ENCODE assay signal across 9 mouse cellular contexts in the genomic region with DNA sequence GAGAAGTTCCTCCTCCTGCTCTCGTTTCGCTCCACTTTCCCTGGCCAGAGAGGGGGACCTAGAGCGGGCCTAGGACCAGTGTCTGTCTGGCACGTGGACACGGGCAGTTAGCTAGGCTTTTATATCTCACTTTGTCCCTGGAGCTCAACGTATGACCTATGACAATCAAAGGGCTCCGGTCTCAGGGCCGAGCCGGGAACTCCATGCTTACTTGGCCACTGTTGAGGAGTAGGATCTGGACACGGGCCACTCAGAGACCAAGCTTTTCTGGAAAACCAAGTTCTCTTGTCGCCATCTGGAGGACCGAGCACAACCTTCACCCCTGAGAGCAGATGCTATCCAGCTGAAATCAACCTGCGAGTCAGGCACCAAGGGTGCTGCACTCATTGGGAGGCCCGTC. TPM values are rescaled to one million over a fixed set of nuclear protein-coding genes. Genes with fewer than 3 reads are reported as not detected.
DNase-seq lines count a peak whose midpoint lies in the region; ATAC-seq lines count a peak whose summit lies in the region.
"Had no signal": no experiment of that assay in that cellular context is flagged by ENCODE, and none has a peak within 500 bp of the region (broad histone marks: within the 10 kb centered on the region; RNA-seq: fewer than 3 reads in every experiment).

No protein-coding gene starts in this region.

- peak overlapping the region; percentile 56; the same call in 1 of the 2 replicates for H3K9ac ChIP-seq in intestine, embryonic 15.5 days
- H3K9ac ChIP-seq in liver, embryonic 16.5 days (ENCODE audit: low read depth, low read length): no peak overlapping the region
- H3K9ac ChIP-seq in neural tube, embryonic 14.5 days (replicated peaks; ENCODE audit: low read depth, low read length): peak overlapping the region; percentile 65; the same call in 1 of the 2 replicates

- peak; percentile 52 for DNase-seq in right cerebral cortex, adult 18-20 months
- DNase-seq in right cerebral cortex, postnatal 36 days (ENCODE audit: low spot score in 2 of 2): no peak
- DNase-seq in cerebellum, postnatal 36 days: peak; percentile 39 to 55
- DNase-seq in gastrocnemius, postnatal 36 days: peak; percentile 56
- DNase-seq in spleen, adult 18-20 months: no peak

- H3K4me2 ChIP-seq in intestine, embryonic 15.5 days (replicated peaks): peak overlapping the region; percentile 97
- peak overlapping the region; percentile 51 for H3K4me2 ChIP-seq in liver, embryonic 16.5 days (ENCODE audit: low read depth, low read length)
- H3K4me2 ChIP-seq in neural tube, embryonic 14.5 days (ENCODE audit: low read depth, low read length): peak overlapping the region; percentile 93

- H3K9me3 ChIP-seq in intestine, embryonic 15.5 days: no peaks in the 10 kb centered on the region
- H3K9me3 ChIP-seq in liver, embryonic 16.5 days (replicated peaks; ENCODE audit: control insufficient read depth, low read length): no peaks in the 10 kb centered on the region
- H3K9me3 ChIP-seq in neural tube, embryonic 14.5 days (ENCODE audit: control insufficient read depth, low read length): no peaks in the 10 kb centered on the region

- intact Hi-C loops in gastrocnemius, postnatal 36 days (cut with DNase I): loop anchor here (2.0 to 5.0 kb wide), 2 partner anchors 47 to 110 kb away; partner anchors contain the start of genes Elf3 and Lmod1

- peak; percentile 44 for ATAC-seq in intestine, embryonic 15.5 days
- ATAC-seq in liver, embryonic 16.5 days (ENCODE audit: low read depth): no peak
- peak; percentile 13 for ATAC-seq in neural tube, embryonic 14.5 days (ENCODE audit: low read depth)

- no peaks in the 10 kb centered on the region for H3K36me3 ChIP-seq in intestine, embryonic 15.5 days
- H3K36me3 ChIP-seq in liver, embryonic 16.5 days (ENCODE audit: control insufficient read depth, insufficient read depth): no peaks in the 10 kb centered on the region
- no peaks in the 10 kb centered on the region for H3K36me3 ChIP-seq in neural tube, embryonic 14.5 days (ENCODE audit: control insufficient read depth, insufficient read depth, low read length)

- 17% methylated on average over 14 of the region's 14 CpGs for WGBS in intestine, embryonic 15.5 days
- 15% methylated on average over 14 of the region's 14 CpGs for WGBS in liver, embryonic 16.5 days (ENCODE audit: insufficient replicate concordance)
- WGBS in neural tube, embryonic 14.5 days: 10% methylated on average over 14 of the region's 14 CpGs

- H3K27ac ChIP-seq in intestine, embryonic 15.5 days: no peak overlapping the region
- no peak overlapping the region for H3K27ac ChIP-seq in liver, embryonic 16.5 days (ENCODE audit: low read length)
- no peak overlapping the region for H3K27ac ChIP-seq in neural tube, embryonic 14.5 days (ENCODE audit: low read depth, low read length)
- H3K27ac ChIP-seq: macrophage had no signal

- H3K4me3 ChIP-seq in intestine, embryonic 15.5 days (replicated peaks): peak overlapping the region; percentile 45
- H3K4me3 ChIP-seq in liver, embryonic 16.5 days (ENCODE audit: low read depth, low read length): no peak overlapping the region
- peak overlapping the region; percentile 37 for H3K4me3 ChIP-seq in neural tube, embryonic 14.5 days (ENCODE audit: low read depth, low read length)

- H3K4me1 ChIP-seq in intestine, embryonic 15.5 days (replicated peaks): peaks cover 12% of the 10 kb centered on the region
- no peaks in the 10 kb centered on the region for H3K4me1 ChIP-seq in liver, embryonic 16.5 days (ENCODE audit: control insufficient read depth, low read depth, low read length)
- peaks cover 9% of the 10 kb centered on the region; the same call in 1 of the 2 replicates for H3K4me1 ChIP-seq in neural tube, embryonic 14.5 days (ENCODE audit: control insufficient read depth, insufficient read depth, low read length)

- H3K27me3 ChIP-seq in intestine, embryonic 15.5 days (replicated peaks): no peaks in the 10 kb centered on the region
- H3K27me3 ChIP-seq in liver, embryonic 16.5 days (ENCODE audit: control insufficient read depth, insufficient read depth, low read depth, low read length): peaks cover 8% of the 10 kb centered on the region
- no peaks in the 10 kb centered on the region for H3K27me3 ChIP-seq in neural tube, embryonic 14.5 days (ENCODE audit: control insufficient read depth, insufficient read depth, low read length)

RNA-seq across cellular contexts. Expression of gene Shisa4, which starts 6.1 kb away (rescaled TPM):
- total RNA-seq in gastrocnemius, postnatal 36 days (2021): 100 to 1,000 TPM; 198 to 200 TPM
- 29.5 and 30.2 TPM in 2 replicates for polyA plus RNA-seq in intestine, embryonic 15.5 days (2015; fragmentation: Nextera tagmentation; extraction: Ambion mirVana)
- 1.0 and 1.3 TPM in 2 replicates for polyA plus RNA-seq in liver, embryonic 16.5 days (2015; fragmentation: Nextera tagmentation; extraction: Ambion mirVana)
- polyA plus RNA-seq in neural tube, embryonic 14.5 days (2014; fragmentation: Nextera tagmentation; extraction: Ambion mirVana): 59.6 and 75.5 TPM in 2 replicates

RNA-seq across cellular contexts. Expression of gene Lmod1, which starts 44.4 kb away (rescaled TPM):
- total RNA-seq in gastrocnemius, postnatal 36 days (2021): 1 to 10 TPM; 2.4 to 4.6 TPM
- polyA plus RNA-seq in intestine, embryonic 15.5 days (2015; fragmentation: Nextera tagmentation; extraction: Ambion mirVana): 11.1 and 11.2 TPM in 2 replicates
- polyA plus RNA-seq in liver, embryonic 16.5 days (2015; fragmentation: Nextera tagmentation; extraction: Ambion mirVana): 0.07 and 0.12 TPM in 2 replicates
- 0.17 TPM in 2 replicates for polyA plus RNA-seq in neural tube, embryonic 14.5 days (2014; fragmentation: Nextera tagmentation; extraction: Ambion mirVana)
- polyA plus RNA-seq: macrophage had no signal

RNA-seq across cellular contexts. Expression of gene Timm17a, which starts 55.4 kb away (rescaled TPM):
- 100 to 1,000 TPM; 270 to 308 TPM for total RNA-seq in gastrocnemius, postnatal 36 days (2021)
- 246 and 278 TPM in 2 replicates for polyA plus RNA-seq in intestine, embryonic 15.5 days (2015; fragmentation: Nextera tagmentation; extraction: Ambion mirVana)
- 85.6 and 101 TPM in 2 replicates for polyA plus RNA-seq in liver, embryonic 16.5 days (2015; fragmentation: Nextera tagmentation; extraction: Ambion mirVana)
- 160 and 161 TPM in 2 replicates for polyA plus RNA-seq in neural tube, embryonic 14.5 days (2014; fragmentation: Nextera tagmentation; extraction: Ambion mirVana)

Comparison
In these comparisons a context has a peak if more than half of its experiments do, and no peak if none do; other contexts are left out.
1. DNase-seq: peak in right cerebral cortex, adult 18-20 months (single experiment), cerebellum, postnatal 36 days (2 of 2) and gastrocnemius, postnatal 36 days (2 of 2); none in right cerebral cortex, postnatal 36 days (0 of 2) and spleen, adult 18-20 months (0 of 2).
2. RNA of gene Shisa4, which starts 6.1 kb away (polyA plus RNA-seq): 59.6 to 75.5 TPM in neural tube, embryonic 14.5 days and 29.5 to 30.2 TPM in intestine, embryonic 15.5 days; 1.0 to 1.3 TPM in liver, embryonic 16.5 days; every median in the first group is over 10 times any median in the second.
3. RNA of gene Lmod1, which starts 44.4 kb away (polyA plus RNA-seq): 11.1 to 11.2 TPM in intestine, embryonic 15.5 days; 0.17 TPM in neural tube, embryonic 14.5 days and 0.07 to 0.12 TPM in liver, embryonic 16.5 days; every median in the first group is over 10 times any median in the second.
4. Peak in every context shown above with its lines, with median percentiles within 50 percentile points of each other: H3K4me2 ChIP-seq.